Mouse (Mus musculus) midbrain, embryonic 13.5 days (tissue): ENCODE data around the gene Sdk1. TPM values are rescaled to one million over a fixed set of nuclear protein-coding genes. Genes with fewer than 3 reads are reported as not detected.

Experiments used
- ATAC-seq: fragments of 200-750 bp; cut with Nextera tagmentation; 2 replicates; pipeline ENCODE4 v1.8.0; 2017; ENCODE audit warnings: mild to moderate bottlenecking, moderate TSS enrichment, moderate library complexity
- H3K27ac ChIP-seq: fragments of 300-500 bp; sonication (generic); 2 replicates; pipeline ENCODE4 v1.5.1; 2015; ENCODE audit warnings: inconsistent platforms, mild to moderate bottlenecking, moderate library complexity
- H3K27me3 ChIP-seq: fragments of 300-500 bp; sonication (generic); 2 replicates; pipeline ENCODE4 v1.6.1; 2015; ENCODE audit warnings: mild to moderate bottlenecking, inconsistent platforms
- H3K36me3 ChIP-seq: fragments of 300-500 bp; sonication (generic); 2 replicates; pipeline ENCODE4 v1.6.1; 2015; ENCODE audit warnings: mild to moderate bottlenecking, inconsistent platforms
- H3K4me1 ChIP-seq: fragments of 300-500 bp; sonication (generic); replicated peaks from 2 replicates; pipeline ENCODE4 v1.6.1; 2015; ENCODE audit warnings: inconsistent platforms
- H3K4me2 ChIP-seq: fragments of 300-500 bp; sonication (generic); replicated peaks from 2 replicates; pipeline ENCODE4 v1.6.1; 2015; ENCODE audit warnings: moderate library complexity, mild to moderate bottlenecking, inconsistent platforms
- H3K4me3 ChIP-seq: fragments of 300-500 bp; sonication (generic); replicated peaks from 2 replicates; pipeline ENCODE4 v1.5.1; 2015; ENCODE audit warnings: mild to moderate bottlenecking, inconsistent platforms
- H3K9ac ChIP-seq: fragments of 300-500 bp; sonication (generic); replicated peaks from 2 replicates; pipeline ENCODE4 v1.6.1; 2015; ENCODE audit warnings: mild to moderate bottlenecking, inconsistent platforms
- H3K9me3 ChIP-seq: fragments of 300-500 bp; sonication (generic); 2 replicates; pipeline ENCODE4 v1.6.1; 2016; ENCODE audit warnings: mild to moderate bottlenecking, inconsistent platforms
- WGBS: fragments of 180-500 bp; shearing (Covaris S2); methylation state at CpG from one replicate; pipeline ENCODE4 v1.1.7; 2015; 5-methylcytosine and 5-hydroxymethylcytosine counted together
- polyA plus RNA-seq: library from polyadenylated mRNA; unstranded; fragments of >200 nt; fragmentation: Nextera tagmentation; extraction: Ambion mirVana; gene quantifications from 2 replicates; pipeline ENCODE4 v1.2.1, GENCODE M21; 2015

Gene Sdk1
- polyA plus RNA-seq, 1 experiment from 2014 or later: 2.0 TPM

DNA sequence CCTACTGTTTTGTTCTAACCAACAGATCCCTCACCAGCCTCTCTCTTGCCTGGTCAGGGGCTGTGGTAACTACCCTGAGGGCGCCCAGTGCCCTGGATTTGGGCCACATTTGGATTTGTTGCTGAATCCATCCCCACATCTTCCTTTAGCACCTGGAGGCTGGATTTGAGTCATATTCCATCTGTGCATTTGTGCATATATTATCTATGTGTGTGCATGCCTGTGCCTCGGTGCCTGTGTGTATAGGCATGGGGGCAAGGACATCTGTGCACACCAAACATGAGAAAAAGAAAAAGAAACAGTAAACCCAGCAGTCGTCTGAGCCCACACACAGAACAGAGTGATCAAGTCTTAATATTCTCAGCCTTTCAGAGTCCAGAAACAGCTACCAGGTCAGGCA, 752.9 kb downstream of the Sdk1 start:
- H3K4me1 ChIP-seq: no peaks in the 10 kb centered on the region
- H3K9me3 ChIP-seq: no peaks in the 10 kb centered on the region
- H3K4me3 ChIP-seq: no peak overlapping the region
- no peaks in the 10 kb centered on the region for H3K27me3 ChIP-seq
- no peak overlapping the region for H3K27ac ChIP-seq
- no peak overlapping the region for H3K4me2 ChIP-seq
- no peak overlapping the region for H3K9ac ChIP-seq
- 87% methylated on average over 3 of the region's 3 CpGs for WGBS
- ATAC-seq: no peak
- no peaks in the 10 kb centered on the region for H3K36me3 ChIP-seq

DNA sequence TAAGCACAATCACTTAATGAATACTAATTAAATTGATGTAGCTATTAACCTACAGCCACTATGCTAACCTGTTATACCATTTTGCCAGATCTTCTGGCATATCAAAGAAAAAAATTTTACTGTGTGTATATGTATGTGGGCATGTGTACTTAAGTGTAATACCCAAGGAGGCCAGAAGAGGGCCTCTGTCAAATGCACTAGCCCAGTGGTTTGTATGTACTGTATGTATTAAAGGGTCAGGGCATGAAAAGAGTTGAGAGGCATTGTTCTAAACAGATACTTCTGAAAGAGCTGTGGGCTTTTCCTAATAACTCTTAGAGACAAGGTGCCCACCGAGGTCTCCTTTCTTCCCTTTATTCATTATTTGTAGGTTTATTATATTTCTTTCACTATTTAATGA, 759.0 kb downstream of the Sdk1 start:
- ATAC-seq: no peak
- Histone ChIP-seq H3K9ac (no peak overlapping the region), H3K4me2 (no peak overlapping the region), H3K9me3 (no peaks in the 10 kb centered on the region), H3K27me3 (no peaks in the 10 kb centered on the region), H3K36me3 (no peaks in the 10 kb centered on the region), H3K4me1 (no peaks in the 10 kb centered on the region), H3K4me3 (no peak overlapping the region), H3K27ac (no peak overlapping the region)
- 97% methylated on average over 1 of the region's 1 CpGs for WGBS

DNA sequence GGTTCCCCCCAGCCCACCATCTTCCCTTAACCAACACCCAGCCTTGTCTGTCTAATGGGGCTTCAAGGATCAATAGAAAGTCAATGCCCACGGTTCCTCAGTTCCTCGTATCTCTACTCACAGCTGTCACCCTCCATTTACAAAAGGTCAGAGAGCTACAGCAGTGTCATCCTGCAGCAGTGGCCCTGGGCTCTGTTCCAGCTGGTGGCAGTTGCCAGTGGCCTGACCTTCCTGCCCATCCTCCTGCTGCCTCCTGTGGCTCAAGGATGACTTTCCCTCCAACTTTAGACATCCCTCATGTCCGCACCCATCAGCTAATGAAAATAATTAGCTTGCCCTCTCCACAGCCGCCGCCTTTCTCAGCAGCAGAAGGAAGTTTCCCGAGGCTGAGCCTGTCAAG, 759.8 kb downstream of the Sdk1 start:
- no peak for ATAC-seq
- H3K4me3 ChIP-seq: no peak overlapping the region
- 64% methylated on average over 6 of the region's 6 CpGs for WGBS

DNA sequence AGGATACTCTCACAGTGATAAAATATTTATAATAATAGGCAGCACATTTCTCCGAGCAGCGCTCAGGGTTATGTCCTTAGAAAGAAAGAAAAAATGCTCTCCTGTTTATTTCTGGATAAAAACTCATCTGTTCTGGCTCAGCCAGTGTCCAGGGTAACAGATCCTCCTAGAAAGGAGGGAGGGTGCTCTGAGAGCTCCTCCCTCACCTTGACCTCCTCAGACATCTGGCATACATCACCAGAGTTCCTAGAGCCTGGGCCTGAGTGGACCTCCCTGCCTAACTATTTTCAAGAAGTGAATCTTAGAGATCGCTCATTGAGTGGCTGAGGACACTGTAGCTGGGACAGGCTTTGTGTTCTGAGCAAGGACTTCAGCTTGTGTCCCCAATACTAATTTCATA, 760.7 kb downstream of the Sdk1 start:
- H3K9ac ChIP-seq: no peak overlapping the region
- H3K4me1 ChIP-seq: no peaks in the 10 kb centered on the region
- no peaks in the 10 kb centered on the region for H3K9me3 ChIP-seq
- no peak overlapping the region for H3K4me3 ChIP-seq
- no peaks in the 10 kb centered on the region for H3K27me3 ChIP-seq
- H3K4me2 ChIP-seq: no peak overlapping the region
- H3K27ac ChIP-seq: no peak overlapping the region
- WGBS: 88% methylated on average over 3 of the region's 3 CpGs
- ATAC-seq: no peak
- H3K36me3 ChIP-seq: no peaks in the 10 kb centered on the region

More for the DNA sequence above, 759.8 kb downstream of the Sdk1 start:
- Histone ChIP-seq H3K27ac (no peak overlapping the region), H3K36me3 (no peaks in the 10 kb centered on the region), H3K9me3 (no peaks in the 10 kb centered on the region), H3K9ac (no peak overlapping the region), H3K4me1 (no peaks in the 10 kb centered on the region), H3K4me2 (no peak overlapping the region), H3K27me3 (no peaks in the 10 kb centered on the region)

DNA sequence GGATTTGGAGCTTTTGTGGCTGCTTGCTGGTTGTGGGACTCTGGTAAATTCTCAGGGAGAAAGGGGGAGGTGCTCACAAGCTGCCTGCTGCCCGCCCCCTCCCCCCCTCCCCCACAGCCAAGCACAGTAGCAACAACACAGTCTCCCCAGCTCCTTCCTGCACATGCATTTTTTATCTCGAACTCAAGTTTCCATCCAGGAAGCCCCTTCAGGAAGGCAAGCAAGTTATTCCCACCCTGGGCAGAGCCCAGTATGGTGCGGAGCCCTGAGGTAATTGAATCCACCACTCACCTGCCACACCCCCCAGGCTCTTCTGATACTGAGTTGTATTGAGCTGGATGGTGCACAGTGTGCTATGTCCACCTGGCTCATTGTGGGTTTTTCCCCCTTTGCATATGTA, 768.9 kb downstream of the Sdk1 start:
- no peaks in the 10 kb centered on the region for H3K27me3 ChIP-seq
- 27% methylated on average over 3 of the region's 3 CpGs for WGBS
- H3K9ac ChIP-seq: no peak overlapping the region
- no peak overlapping the region for H3K27ac ChIP-seq
- 0 out of 2 replicates have a peak, but pooled peaks cover 3% of the 10 kb centered on the region for H3K9me3 ChIP-seq
- H3K4me1 ChIP-seq: peaks cover 13% of the 10 kb centered on the region
- no peaks in the 10 kb centered on the region for H3K36me3 ChIP-seq
- no peak overlapping the region for H3K4me2 ChIP-seq
- no peak for ATAC-seq
- no peak overlapping the region for H3K4me3 ChIP-seq

DNA sequence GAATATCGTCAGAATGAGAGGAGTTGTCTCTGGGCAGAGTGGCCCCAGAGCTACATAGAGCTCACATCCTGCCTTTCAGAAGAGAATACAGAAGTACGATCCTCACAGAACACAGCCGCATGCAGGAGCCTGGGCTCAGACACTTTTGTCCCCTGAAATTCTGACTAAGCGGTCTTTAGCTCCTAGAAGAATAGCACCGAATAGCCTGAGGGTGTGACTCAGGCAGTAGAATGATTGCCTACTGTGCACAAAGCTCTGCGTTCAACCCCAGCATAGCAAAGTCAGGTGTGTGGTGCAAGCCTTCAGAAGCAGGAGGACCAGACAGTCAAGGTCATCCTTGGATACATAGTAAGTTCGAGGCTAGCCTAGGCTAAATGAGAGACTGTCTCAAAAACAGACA, 775.7 kb downstream of the Sdk1 start:
- no peak overlapping the region for H3K27ac ChIP-seq
- no peak overlapping the region for H3K4me3 ChIP-seq
- no peak for ATAC-seq
- no peaks in the 10 kb centered on the region for H3K27me3 ChIP-seq
- 0 out of 2 replicates have a peak, but pooled peaks cover 3% of the 10 kb centered on the region for H3K9me3 ChIP-seq
- H3K4me1 ChIP-seq: no peaks in the 10 kb centered on the region
- no peak overlapping the region for H3K9ac ChIP-seq
- H3K4me2 ChIP-seq: no peak overlapping the region
- WGBS: 86% methylated on average over 7 of the region's 7 CpGs
- no peaks in the 10 kb centered on the region for H3K36me3 ChIP-seq

DNA sequence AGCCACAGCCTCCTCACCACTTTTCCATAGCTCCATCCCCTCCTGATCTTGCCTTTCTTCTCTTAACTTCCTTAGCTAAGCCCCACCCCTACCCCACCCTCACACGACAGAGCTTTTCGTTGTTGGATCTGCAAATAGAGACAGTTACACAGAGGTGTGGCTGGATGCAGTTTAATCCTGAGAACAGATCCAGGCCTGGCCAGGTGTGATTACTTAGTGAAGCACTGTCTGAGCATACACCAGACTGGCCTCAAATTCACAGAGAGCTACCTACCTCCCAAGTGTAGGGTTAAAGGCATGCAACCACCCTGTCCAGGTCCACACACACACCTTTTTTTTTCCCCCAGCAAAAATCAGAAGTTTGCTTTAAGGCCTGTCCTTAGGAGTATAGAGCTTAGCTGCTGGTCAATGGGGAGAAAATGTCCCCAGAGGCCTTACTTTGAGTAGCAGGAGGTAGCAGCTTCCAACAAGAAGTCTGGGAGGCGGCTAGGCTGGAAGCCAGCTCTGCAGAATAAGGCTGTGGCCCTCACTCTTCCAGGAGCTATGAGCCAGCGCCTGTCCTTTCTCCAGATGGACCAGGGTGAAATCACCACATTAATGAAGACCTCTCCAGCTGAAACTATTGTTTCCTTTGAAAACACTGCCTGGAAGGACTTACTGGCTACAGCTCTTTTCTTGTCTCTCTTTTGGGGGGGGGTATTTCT, 781.7 kb downstream of the Sdk1 start:
- Histone ChIP-seq H3K4me2 (no peak overlapping the region), H3K27me3 (no peaks in the 10 kb centered on the region), H3K9me3 (no peaks in the 10 kb centered on the region), H3K36me3 (no peaks in the 10 kb centered on the region), H3K27ac (no peak overlapping the region), H3K4me1 (no peaks in the 10 kb centered on the region), H3K9ac (no peak overlapping the region), H3K4me3 (no peak overlapping the region)
- 65% methylated on average over 4 of the region's 4 CpGs for WGBS
- ATAC-seq: no peak

DNA sequence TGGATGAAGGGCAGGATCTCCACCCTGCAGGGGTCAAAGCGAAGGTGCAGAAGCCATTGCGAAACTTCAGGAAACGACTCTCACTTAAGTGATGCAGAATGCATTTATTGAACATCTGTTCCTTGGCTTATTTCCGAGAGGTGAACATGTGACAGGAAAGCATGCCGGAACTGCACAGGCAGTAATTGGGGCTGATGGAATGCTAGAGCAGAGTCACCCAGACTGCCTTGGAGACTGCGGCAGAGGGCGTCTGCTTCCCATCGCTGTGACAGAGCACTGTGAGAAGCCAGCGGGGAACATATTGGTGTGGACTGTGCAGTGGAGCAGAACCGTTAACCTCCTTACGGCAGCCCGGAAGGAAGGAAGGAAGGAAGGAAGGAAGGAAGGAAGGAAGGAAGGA, 783.2 kb downstream of the Sdk1 start:
- Histone ChIP-seq H3K9ac (no peak overlapping the region), H3K36me3 (no peaks in the 10 kb centered on the region), H3K27me3 (no peaks in the 10 kb centered on the region), H3K4me3 (no peak overlapping the region), H3K4me1 (no peaks in the 10 kb centered on the region), H3K4me2 (no peak overlapping the region), H3K9me3 (no peaks in the 10 kb centered on the region), H3K27ac (no peak overlapping the region)
- ATAC-seq: no peak
- 75% methylated on average over 12 of the region's 12 CpGs for WGBS

DNA sequence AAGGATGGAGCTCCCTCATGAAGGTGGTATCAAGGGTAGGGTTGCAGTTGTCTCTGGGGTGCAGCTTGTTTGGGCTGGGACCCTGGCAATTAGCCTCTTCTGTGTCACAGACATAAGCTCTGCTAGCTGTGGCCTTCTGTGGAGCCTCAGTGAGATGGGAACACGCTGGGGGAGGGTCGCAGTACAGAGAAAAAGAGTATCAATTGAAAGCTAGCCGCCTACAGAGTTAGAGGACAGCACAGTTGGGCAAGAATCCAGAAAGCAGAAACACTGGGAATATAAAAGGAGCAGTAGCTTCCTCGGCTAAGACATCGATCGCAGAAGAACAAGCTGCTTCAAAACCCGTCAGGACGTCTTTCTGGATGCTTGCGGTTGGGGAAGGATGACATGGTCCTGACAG, 795.2 kb downstream of the Sdk1 start:
- H3K4me3 ChIP-seq: no peak overlapping the region
- 86% methylated on average over 9 of the region's 9 CpGs for WGBS
- H3K4me2 ChIP-seq: no peak overlapping the region

DNA sequence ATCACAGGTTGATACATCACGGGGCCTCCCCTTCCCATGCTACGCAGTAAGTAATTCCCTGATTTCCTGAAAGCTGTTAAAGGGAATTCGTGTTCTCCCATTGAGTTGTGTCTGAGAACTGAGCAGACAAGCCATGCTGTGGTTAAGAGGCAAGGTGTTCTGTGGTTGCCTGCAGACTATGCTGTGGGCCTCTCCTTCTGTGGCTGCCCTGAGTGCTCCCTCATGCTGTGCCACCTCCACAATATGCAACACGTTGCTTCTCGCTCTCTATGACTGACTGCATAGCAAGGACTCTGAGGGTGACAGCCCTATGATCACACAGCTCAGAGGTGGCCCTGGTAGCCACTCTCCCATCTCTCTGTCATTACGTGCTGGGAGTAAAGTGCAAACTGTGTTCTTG, 797.9 kb downstream of the Sdk1 start:
- no peaks in the 10 kb centered on the region for H3K27me3 ChIP-seq
- no peak overlapping the region for H3K9ac ChIP-seq
- WGBS: 90% methylated on average over 6 of the region's 6 CpGs
- no peak overlapping the region for H3K4me3 ChIP-seq
- no peak overlapping the region for H3K4me2 ChIP-seq
- no peak overlapping the region for H3K27ac ChIP-seq
- H3K4me1 ChIP-seq: no peaks in the 10 kb centered on the region
- no peak for ATAC-seq
- H3K36me3 ChIP-seq: no peaks in the 10 kb centered on the region
- no peaks in the 10 kb centered on the region for H3K9me3 ChIP-seq

More for the DNA sequence above, 795.2 kb downstream of the Sdk1 start:
- no peak for ATAC-seq
- H3K27me3 ChIP-seq: no peaks in the 10 kb centered on the region
- no peaks in the 10 kb centered on the region for H3K4me1 ChIP-seq
- H3K27ac ChIP-seq: no peak overlapping the region
- H3K9me3 ChIP-seq: no peaks in the 10 kb centered on the region
- H3K9ac ChIP-seq: no peak overlapping the region
- H3K36me3 ChIP-seq: no peaks in the 10 kb centered on the region

DNA sequence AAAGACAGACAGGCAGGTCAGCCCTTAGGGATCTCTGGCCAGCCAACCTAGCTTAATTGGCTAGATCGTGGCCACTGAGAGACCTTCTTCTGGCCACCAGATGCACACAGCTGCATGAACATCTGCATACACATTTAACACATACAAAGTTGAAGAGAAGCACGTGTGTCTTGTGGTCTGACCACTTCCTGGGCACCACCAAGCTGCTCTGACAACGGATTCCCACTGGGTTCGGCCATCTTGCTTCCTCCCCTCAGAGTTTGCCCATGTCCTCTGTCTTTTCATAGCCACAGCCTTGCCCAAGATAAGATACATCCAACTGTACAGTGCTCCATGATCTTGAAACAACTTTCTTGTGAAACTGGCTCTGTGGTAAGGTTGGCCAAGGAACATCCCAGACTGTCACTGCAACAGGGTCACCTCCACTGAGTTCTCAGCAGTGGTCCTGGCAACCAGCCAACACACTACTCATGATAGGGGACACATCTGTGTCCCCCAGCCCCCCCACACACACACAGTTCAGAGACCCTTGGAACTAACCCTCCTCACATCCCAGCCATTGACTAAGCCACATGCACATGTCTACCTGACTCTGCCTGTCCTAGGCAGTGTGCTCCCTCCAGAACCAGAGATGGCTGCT, 798.7 kb downstream of the Sdk1 start:
- H3K27me3 ChIP-seq: no peaks in the 10 kb centered on the region
- 86% methylated on average over 4 of the region's 4 CpGs for WGBS
- ATAC-seq: no peak
- no peaks in the 10 kb centered on the region for H3K4me1 ChIP-seq
- H3K4me3 ChIP-seq: no peak overlapping the region
- H3K9ac ChIP-seq: no peak overlapping the region
- H3K9me3 ChIP-seq: no peaks in the 10 kb centered on the region
- H3K36me3 ChIP-seq: no peaks in the 10 kb centered on the region
- H3K4me2 ChIP-seq: no peak overlapping the region
- no peak overlapping the region for H3K27ac ChIP-seq

DNA sequence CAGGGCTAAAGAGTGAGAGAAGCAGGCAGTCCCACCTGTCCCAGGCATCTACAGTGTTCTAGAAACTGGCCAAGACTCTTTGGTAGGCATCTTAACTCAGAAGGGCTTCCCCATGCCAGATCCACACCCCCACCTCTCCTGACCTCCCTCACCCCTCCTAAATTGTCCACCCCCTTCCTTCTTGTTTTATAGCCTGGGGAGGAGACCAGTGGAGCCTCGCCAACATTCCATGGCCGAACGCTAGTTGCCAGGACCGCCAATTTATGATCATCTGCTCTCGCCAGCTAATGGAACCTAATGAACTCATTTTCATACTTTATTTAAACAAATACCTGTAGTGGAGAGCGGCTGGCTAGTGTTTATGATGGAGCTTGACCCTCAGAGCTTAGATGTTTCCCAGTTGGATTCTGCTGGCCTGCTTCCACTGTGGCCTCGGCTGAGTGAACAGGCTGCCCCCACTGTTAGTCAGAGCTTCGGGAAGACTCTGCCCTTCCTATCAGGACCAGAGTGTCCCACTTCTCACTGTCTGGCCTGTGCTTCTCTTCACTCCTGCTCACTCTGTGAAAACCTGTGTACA, 800.0 kb downstream of the Sdk1 start:
- 85% methylated on average over 8 of the region's 8 CpGs for WGBS
- H3K36me3 ChIP-seq: no peaks in the 10 kb centered on the region
- no peak overlapping the region for H3K4me3 ChIP-seq
- no peak for ATAC-seq
- H3K9ac ChIP-seq: no peak overlapping the region
- H3K9me3 ChIP-seq: no peaks in the 10 kb centered on the region
- no peak overlapping the region for H3K27ac ChIP-seq
- no peaks in the 10 kb centered on the region for H3K4me1 ChIP-seq
- H3K4me2 ChIP-seq: no peak overlapping the region
- H3K27me3 ChIP-seq: no peaks in the 10 kb centered on the region
